Mouse (Mus musculus): ENCODE data around the gene Sik1. TPM values are rescaled to one million over a fixed set of nuclear protein-coding genes. Genes with fewer than 3 reads are reported as not detected.

Sik1 gene
- polyA plus RNA-seq, 1 experiment from 2014 or later = 37.1 TPM

- ChIA-PET POLR2A (no interaction called here), CTCF (no interaction called here)
Measured at GRCm38 (mm10) chr17:31846352-31846751, 9.3 kb downstream of the Sik1 start.

GRCm38 (mm10) chr17:31843891-31844290, 11.7 kb downstream of the Sik1 start:
- in situ Hi-C loops (cut with MboI; ENCODE audit: low pct_unique_long_range_greater_than_20kb) = no loop called here
- ChIA-PET CTCF (no interaction called here), POLR2A (no interaction called here)
- no peaks in the 10 kb centered on the region for H3K27me3 ChIP-seq
- no peak for TF ChIP-seq CTCF (IDR thresholded peaks at IDR 0.05)
- no peak for ATAC-seq
- DNase-seq (ENCODE audit: low read depth, low spot score) = no peak

More at GRCm38 (mm10) chr17:31846352-31846751, 9.3 kb downstream of the Sik1 start:
- ATAC-seq (no peak), DNase-seq (ENCODE audit: low read depth, low spot score) (no peak)
- no peak for TF ChIP-seq CTCF (IDR thresholded peaks at IDR 0.05)
- in situ Hi-C loops (cut with MboI; ENCODE audit: low pct_unique_long_range_greater_than_20kb) = no loop called here
- H3K27me3 ChIP-seq = no peaks in the 10 kb centered on the region

DNA sequence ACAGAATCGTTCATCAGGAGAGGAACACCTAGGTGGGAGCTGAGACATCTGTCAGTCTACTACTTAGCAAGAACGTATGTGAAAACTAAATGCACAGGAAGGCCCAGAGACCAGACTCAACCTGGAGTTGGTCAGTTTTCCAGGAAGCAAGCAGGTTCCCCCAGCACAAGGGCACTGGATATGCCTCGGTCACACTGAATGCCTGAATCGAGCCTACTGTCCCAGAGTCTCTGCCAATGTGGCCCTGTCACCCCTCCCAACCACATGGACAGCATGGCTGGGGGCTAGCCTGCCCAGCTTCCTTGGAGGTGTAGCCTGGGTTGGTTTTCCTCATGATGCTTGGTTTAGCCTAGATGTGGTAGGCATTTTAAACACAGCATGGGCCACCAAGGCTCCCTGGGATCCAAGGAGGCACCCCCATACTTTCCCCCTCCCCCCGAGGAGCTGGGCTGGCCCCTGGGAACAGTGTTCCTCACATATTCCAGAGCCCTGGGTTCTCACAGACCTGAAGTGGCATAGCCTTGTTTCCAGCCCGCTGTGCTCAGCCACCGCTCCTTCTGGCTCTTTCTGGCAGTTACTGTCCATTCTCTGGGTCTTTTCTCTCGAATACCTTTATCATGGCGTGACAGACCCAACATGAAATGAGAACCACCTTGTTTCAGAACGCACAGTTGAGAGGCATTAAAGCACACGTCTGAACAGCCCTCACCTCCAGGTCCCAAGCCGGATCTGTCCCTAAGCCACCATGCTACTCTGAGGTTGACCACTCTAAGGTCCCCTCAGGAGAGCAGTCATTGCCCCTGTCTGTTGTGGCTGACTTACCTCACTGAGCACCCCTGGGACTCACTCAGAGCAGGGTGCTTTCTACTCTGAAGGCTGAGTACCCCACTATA, 12.4 kb downstream of the Sik1 start:
- no peak for DNase-seq (ENCODE audit: low read depth, low spot score)
- in situ Hi-C loops (cut with MboI; ENCODE audit: low pct_unique_long_range_greater_than_20kb) = no loop called here

GRCm38 (mm10) chr17:31841842-31842611, 13.6 kb downstream of the Sik1 start:
- peak; percentile 2 for ATAC-seq
- no peak for TF ChIP-seq CTCF (IDR thresholded peaks at IDR 0.05)

More for the DNA sequence above, 12.4 kb downstream of the Sik1 start:
- no peak for ATAC-seq
- no peaks in the 10 kb centered on the region for H3K27me3 ChIP-seq
- POLR2A ChIA-PET = interaction anchor here (0.6 to 0.7 kb wide), 2 partner anchors 102 to 181 kb away, joined by 3 read pairs; no protein-coding TSS in a partner anchor
- CTCF ChIA-PET = no interaction called here
- TF ChIP-seq CTCF (IDR thresholded peaks at IDR 0.05) = no peak

DNA sequence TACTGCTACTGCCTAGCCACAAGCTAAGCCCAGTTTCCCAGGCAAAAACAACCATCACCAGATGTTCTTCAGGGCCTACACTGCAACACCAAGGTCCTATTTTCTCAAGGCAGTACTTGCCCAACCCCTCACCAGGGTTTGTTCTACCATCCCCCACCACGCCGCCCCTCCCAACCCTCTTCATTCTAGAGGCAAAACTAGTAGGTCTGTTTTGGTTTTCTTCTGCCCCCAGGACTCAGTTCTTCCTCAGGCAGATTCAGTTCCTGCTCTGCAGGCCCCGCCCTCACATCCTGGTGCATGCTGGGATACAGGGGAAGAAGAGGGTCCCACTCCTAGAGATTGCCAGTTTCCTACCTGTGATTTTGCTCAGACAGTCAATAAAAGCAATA, 14.2 kb downstream of the Sik1 start:
- H3K27me3 ChIP-seq = no peaks in the 10 kb centered on the region
- ATAC-seq = no peak
- no peak for TF ChIP-seq CTCF (IDR thresholded peaks at IDR 0.05)
- in situ Hi-C loops (cut with MboI; ENCODE audit: low pct_unique_long_range_greater_than_20kb) = no loop called here
- POLR2A ChIA-PET = interaction anchor here (0.6 to 0.7 kb wide), 5 partner anchors 13 to 172 kb away, joined by 3 to 5 read pairs (median 3); no protein-coding TSS in a partner anchor
- CTCF ChIA-PET = no interaction called here
- no peak for DNase-seq (ENCODE audit: low read depth, low spot score)

More at GRCm38 (mm10) chr17:31841842-31842611, 13.6 kb downstream of the Sik1 start:
- in situ Hi-C loops (cut with MboI; ENCODE audit: low pct_unique_long_range_greater_than_20kb) = no loop called here
- CTCF ChIA-PET = no interaction called here
- POLR2A ChIA-PET = no interaction called here
- no peak for DNase-seq (ENCODE audit: low read depth, low spot score)
- no peaks in the 10 kb centered on the region for H3K27me3 ChIP-seq

GRCm38 (mm10) chr17:31840423-31841003, 15.1 kb downstream of the Sik1 start:
- CTCF ChIA-PET = interaction anchor here (1.5 kb wide), 1 partner anchor 11 kb away, joined by 6 read pairs; no protein-coding TSS in a partner anchor
- no peak for ATAC-seq
- H3K27me3 ChIP-seq = no peaks in the 10 kb centered on the region
- no peak for TF ChIP-seq CTCF (IDR thresholded peaks at IDR 0.05)
- POLR2A ChIA-PET = interaction anchor here (0.6 to 1.0 kb wide), 2 partner anchors 14 to 67 kb away, joined by 3 to 6 read pairs; no protein-coding TSS in a partner anchor
- no peak for DNase-seq (ENCODE audit: low read depth, low spot score)
- in situ Hi-C loops (cut with MboI; ENCODE audit: low pct_unique_long_range_greater_than_20kb) = no loop called here

DNA sequence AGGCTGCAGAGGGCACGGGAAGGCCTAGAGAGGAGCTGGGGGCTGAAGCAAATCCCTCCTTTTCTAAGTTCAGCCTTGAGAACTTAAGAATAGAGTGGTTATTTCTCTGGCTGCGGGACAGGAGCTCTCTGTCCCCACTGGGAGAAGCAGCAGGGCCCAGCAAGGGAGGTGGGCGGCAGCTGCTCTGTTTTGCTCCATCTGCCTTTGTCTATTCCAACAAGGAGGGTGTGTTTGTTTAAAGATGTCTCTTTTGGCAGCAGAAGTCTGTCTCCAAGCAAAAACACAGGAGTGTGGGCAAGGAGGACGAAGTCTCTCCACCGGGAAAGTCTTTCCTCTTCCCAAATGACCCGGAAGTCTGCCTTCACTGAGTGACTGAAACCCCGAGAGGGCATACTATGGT, 18.8 kb downstream of the Sik1 start:
- DNase-seq (ENCODE audit: low read depth, low spot score) = no peak
- no peak for ATAC-seq
- ChIA-PET CTCF (interaction anchor here (1.1 kb wide), 2 partner anchors 8 to 107 kb away, joined by 3 to 4 read pairs; no protein-coding TSS in a partner anchor), POLR2A (no interaction called here)
- in situ Hi-C loops (cut with MboI; ENCODE audit: low pct_unique_long_range_greater_than_20kb) = loop anchor here (10.0 kb wide), 1 partner anchor 142 kb away; no protein-coding TSS in a partner anchor
- no peak for TF ChIP-seq CTCF (IDR thresholded peaks at IDR 0.05)
- no peaks in the 10 kb centered on the region for H3K27me3 ChIP-seq

DNA sequence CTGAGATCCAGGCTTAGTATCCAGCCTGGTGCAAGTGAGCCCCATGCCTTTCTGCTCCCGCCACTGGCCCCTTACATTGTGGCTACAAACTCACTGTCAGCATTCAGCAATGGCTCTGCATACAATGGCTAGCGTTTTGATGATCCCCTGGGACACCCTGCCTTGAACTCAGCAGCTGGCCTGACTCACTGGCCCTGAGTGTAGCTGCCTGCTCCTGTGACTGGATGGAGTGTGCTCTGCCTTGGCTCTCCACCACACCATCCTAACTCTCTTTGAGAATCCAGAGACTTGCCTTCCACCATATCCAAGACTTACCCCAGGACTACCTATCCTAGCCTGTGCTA, 19.4 kb downstream of the Sik1 start:
- in situ Hi-C loops (cut with MboI; ENCODE audit: low pct_unique_long_range_greater_than_20kb) = loop anchor here (10.0 kb wide), 1 partner anchor 141 kb away; no protein-coding TSS in a partner anchor
- DNase-seq (ENCODE audit: low read depth, low spot score) = no peak

DNA sequence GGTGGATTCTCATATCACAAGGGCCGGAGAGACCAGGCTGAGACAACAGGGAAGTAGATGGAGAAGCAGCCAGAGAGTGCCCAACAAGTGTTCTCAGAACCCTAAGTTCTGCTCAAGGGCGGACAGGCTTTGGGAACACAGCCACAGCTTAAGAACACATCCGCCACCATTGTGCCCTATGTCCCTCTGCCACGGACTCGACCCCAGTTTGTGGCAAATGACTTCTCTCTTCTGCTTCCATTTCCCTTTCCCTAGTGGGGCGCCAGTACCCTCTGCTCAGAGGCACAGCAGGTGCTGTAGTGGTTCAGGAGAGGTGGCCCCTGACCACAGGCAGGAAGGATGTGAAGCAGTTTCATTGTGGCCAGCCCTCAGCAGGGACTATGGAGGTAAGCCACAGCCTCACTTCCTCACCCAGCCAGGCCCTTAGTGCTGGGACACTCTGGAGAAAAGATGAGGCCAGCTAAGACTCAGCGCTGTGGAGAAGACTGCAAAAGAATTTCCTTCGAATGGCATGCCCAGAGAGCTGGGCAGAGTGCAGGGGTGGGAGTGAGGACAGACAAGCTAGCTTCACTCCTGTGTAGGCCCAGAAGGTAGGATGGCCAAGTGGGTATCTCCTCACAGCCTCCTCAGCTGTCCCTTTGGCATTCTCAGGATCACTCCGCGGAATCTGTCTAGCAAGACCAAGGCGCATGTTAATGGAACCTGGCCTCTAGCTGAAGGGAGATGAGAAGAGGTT, 19.9 kb downstream of the Sik1 start:
- no peak for TF ChIP-seq CTCF (IDR thresholded peaks at IDR 0.05)
- ATAC-seq (no peak), DNase-seq (ENCODE audit: low read depth, low spot score) (no peak)
- POLR2A ChIA-PET = interaction anchor here (0.6 kb wide), 1 partner anchor 107 kb away, joined by 3 read pairs; no protein-coding TSS in a partner anchor
- in situ Hi-C loops (cut with MboI; ENCODE audit: low pct_unique_long_range_greater_than_20kb) = loop anchor here (10.0 kb wide), 1 partner anchor 141 kb away; no protein-coding TSS in a partner anchor
- CTCF ChIA-PET = no interaction called here
- no peaks in the 10 kb centered on the region for H3K27me3 ChIP-seq

More for the DNA sequence above, 19.4 kb downstream of the Sik1 start:
- no peaks in the 10 kb centered on the region for H3K27me3 ChIP-seq
- no peak for TF ChIP-seq CTCF (IDR thresholded peaks at IDR 0.05)
- ATAC-seq = no peak
- POLR2A ChIA-PET = no interaction called here
- CTCF ChIA-PET = no interaction called here
